Mouse (Mus musculus): ENCODE measurements at regions not wholly inside any gene's neighbourhood (a gene's known extent, or its start where the extent isn't known, plus 50 kb on each side); places are given as distances from the start of the nearest gene placed in this dataset.

GRCm38 (mm10) chr2:147702330-147703063 lies 340.8 kb downstream of the Pax1 start:
- no peak for DNase-seq (ENCODE audit: low read depth)

GRCm38 (mm10) chr2:147699524-147700081 lies 337.9 kb downstream of the Pax1 start:
- DNase-seq (ENCODE audit: low read depth): no peak

- no peak for DNase-seq (ENCODE audit: low read depth)
These were observed 330.2 kb downstream of the Pax1 start for GRCm38 (mm10) chr2:147691896-147692295.

- no peak for DNase-seq (ENCODE audit: low read depth)
These were observed 328.9 kb downstream of the Pax1 start for GRCm38 (mm10) chr2:147690506-147691208.

GRCm38 (mm10) chr2:147688742-147689141 lies 327.0 kb downstream of the Pax1 start:
- DNase-seq (ENCODE audit: low read depth): peak; percentile 20

- no peak for DNase-seq (ENCODE audit: low read depth)
These were observed 294.9 kb downstream of the Pax1 start for GRCm38 (mm10) chr2:147656667-147657066.

- DNase-seq (ENCODE audit: low read depth): no peak
These were observed 288.5 kb downstream of the Pax1 start for GRCm38 (mm10) chr2:147650229-147650628.

GRCm38 (mm10) chr2:147647972-147648371 lies 286.2 kb downstream of the Pax1 start:
- DNase-seq (ENCODE audit: low read depth): no peak

- DNase-seq (ENCODE audit: low read depth): no peak
These were observed 285.8 kb downstream of the Pax1 start for GRCm38 (mm10) chr2:147647506-147647905.

GRCm38 (mm10) chr2:147637882-147638281 lies 276.2 kb downstream of the Pax1 start:
- DNase-seq (ENCODE audit: low read depth): no peak

GRCm38 (mm10) chr2:147632737-147633136 lies 271.0 kb downstream of the Pax1 start:
- no peak for DNase-seq (ENCODE audit: low read depth)

GRCm38 (mm10) chr2:147629716-147630115 lies 268.0 kb downstream of the Pax1 start:
- no peak for DNase-seq (ENCODE audit: low read depth)

GRCm38 (mm10) chr2:147627096-147627495 lies 265.4 kb downstream of the Pax1 start:
- DNase-seq (ENCODE audit: low read depth): no peak

- DNase-seq (ENCODE audit: low read depth): no peak
These were observed 261.4 kb downstream of the Pax1 start for GRCm38 (mm10) chr2:147623116-147623515.

GRCm38 (mm10) chr2:147617849-147618248 lies 256.1 kb downstream of the Pax1 start:
- no peak for DNase-seq (ENCODE audit: low read depth)

- DNase-seq (ENCODE audit: low read depth): no peak
These were observed 248.6 kb downstream of the Pax1 start for GRCm38 (mm10) chr2:147610343-147610742.

GRCm38 (mm10) chr2:147601639-147602038 lies 239.9 kb downstream of the Pax1 start:
- no peak for DNase-seq (ENCODE audit: low read depth)

- no peak for DNase-seq (ENCODE audit: low read depth)
These were observed 210.7 kb downstream of the Pax1 start for GRCm38 (mm10) chr2:147572413-147572812.

- DNase-seq (ENCODE audit: low read depth): no peak
These were observed 199.5 kb downstream of the Pax1 start for GRCm38 (mm10) chr2:147561220-147561619.

GRCm38 (mm10) chr2:147560426-147561155 lies 198.9 kb downstream of the Pax1 start:
- no peak for DNase-seq (ENCODE audit: low read depth)

- DNase-seq (ENCODE audit: low read depth): no peak
These were observed 167.4 kb downstream of the Pax1 start for GRCm38 (mm10) chr2:147529161-147529560.

GRCm38 (mm10) chr2:147515436-147515835 lies 153.7 kb downstream of the Pax1 start:
- DNase-seq (ENCODE audit: low read depth): no peak

GRCm38 (mm10) chr2:147514748-147515147 lies 153.0 kb downstream of the Pax1 start:
- no peak for DNase-seq (ENCODE audit: low read depth)

Data from c-Kit-positive CD71-negative TER-119-negative erythroid progenitor cells, embryonic 14.5 days (primary cell).